Mouse (Mus musculus) heart, embryonic 11.5 days (tissue): ENCODE data around the gene Axl. TPM values are rescaled to one million over a fixed set of nuclear protein-coding genes. Genes with fewer than 3 reads are reported as not detected.
A peak's percentile ranks its signal among the peaks of the same experiment; 100 is the strongest.

Source experiments
- ATAC-seq: fragments of 200-750 bp; cut with Nextera tagmentation; replicated peaks from 2 replicates; pipeline ENCODE4 v1.8.0; 2017; ENCODE audit warnings: moderate library complexity; ENCODE audit not compliant: insufficient number of reproducible peaks, low FRiP score, low TSS enrichment
- H3K27ac ChIP-seq: fragments of 300-500 bp; sonication (generic); 2 replicates; pipeline ENCODE4 v1.5.1; 2014; ENCODE audit warnings: mild to moderate bottlenecking, low read depth, low read length
- H3K27me3 ChIP-seq: fragments of 300-500 bp; sonication (generic); 2 replicates; pipeline ENCODE4 v1.6.1; 2014; ENCODE audit warnings: mild to moderate bottlenecking, low read length, mixed read lengths; ENCODE audit not compliant: control insufficient read depth, insufficient read depth
- H3K36me3 ChIP-seq: fragments of 300-500 bp; sonication (generic); 2 replicates; pipeline ENCODE4 v1.6.1; 2014; ENCODE audit warnings: mild to moderate bottlenecking, low read length, moderate library complexity, mixed read lengths; ENCODE audit not compliant: control insufficient read depth, insufficient read depth
- H3K4me1 ChIP-seq: fragments of 300-500 bp; sonication (generic); 2 replicates; pipeline ENCODE4 v1.6.1; 2014; ENCODE audit warnings: low read length; ENCODE audit not compliant: control insufficient read depth, insufficient read depth
- H3K4me2 ChIP-seq: fragments of 300-500 bp; sonication (generic); 2 replicates; pipeline ENCODE4 v1.6.1; 2014; ENCODE audit warnings: mild to moderate bottlenecking, moderate library complexity
- H3K4me3 ChIP-seq: fragments of 300-500 bp; sonication (generic); 2 replicates; pipeline ENCODE4 v1.5.1; 2014; ENCODE audit warnings: low read depth, low read length
- H3K9ac ChIP-seq: fragments of 300-500 bp; sonication (generic); 2 replicates; pipeline ENCODE4 v1.6.1; 2014; ENCODE audit warnings: mild to moderate bottlenecking, low read depth, low read length, moderate library complexity
- H3K9me3 ChIP-seq: fragments of 300-500 bp; sonication (generic); replicated peaks from 2 replicates; pipeline ENCODE4 v1.6.1; 2016; ENCODE audit warnings: low read length; ENCODE audit not compliant: control insufficient read depth
- WGBS: fragments of 180-500 bp; shearing (Covaris S2); extraction: QIAGEN DNeasy Blood & Tissue Kit; methylation state at CpG from one replicate; pipeline ENCODE4 v1.1.7; 2014; ENCODE audit not compliant: insufficient replicate concordance; 5-methylcytosine and 5-hydroxymethylcytosine counted together
- polyA plus RNA-seq: library from polyadenylated mRNA; unstranded; fragments of >200 nt; fragmentation: Nextera tagmentation; extraction: Ambion mirVana; gene quantifications from 2 replicates; pipeline ENCODE4 v1.2.1, GENCODE M21; 2014

Gene Axl
- polyA plus RNA-seq, 1 experiment from 2014 or later = 54.5 TPM

GRCm38 (mm10) chr7:25754738-25755467 is 33.6 kb downstream of the Axl start, which contains the start of gene Hnrnpul1:
Gene Hnrnpul1 (minus strand): TSS chr7:25754757.
- under 1% methylated on average over 55 of the region's 55 CpGs for WGBS
- Histone ChIP-seq H3K36me3 (peaks cover 9% of the 10 kb centered on the region), H3K9ac (peak within 1 kb of the TSS; percentile 96), H3K4me3 (peak within 1 kb of the TSS; percentile 93), H3K27me3 (no peaks in the 10 kb centered on the region), H3K4me1 (peaks cover 16% of the 10 kb centered on the region), H3K9me3 (no peaks in the 10 kb centered on the region), H3K4me2 (peak within 1 kb of the TSS; percentile 95), H3K27ac (peak within 1 kb of the TSS; percentile 90)
- peak; percentile 94 for ATAC-seq

GRCm38 (mm10) chr7:25754439-25754737 is 34.1 kb downstream of the Axl start:
- Histone ChIP-seq H3K27me3 (no peaks in the 10 kb centered on the region), H3K9me3 (no peaks in the 10 kb centered on the region), H3K4me1 (peaks cover 16% of the 10 kb centered on the region), H3K4me3 (peak overlapping the region; percentile 93), H3K9ac (peak overlapping the region; percentile 96), H3K36me3 (peaks cover 14% of the 10 kb centered on the region), H3K4me2 (peak overlapping the region; percentile 88), H3K27ac (peak overlapping the region; percentile 90)
- WGBS = under 1% methylated on average over 28 of the region's 30 CpGs
- ATAC-seq = no peak

- WGBS = 1% methylated on average over 46 of the region's 46 CpGs
- H3K36me3 ChIP-seq = peaks cover 20% of the 10 kb centered on the region
- peak overlapping the region; percentile 96 for H3K9ac ChIP-seq
- H3K27ac ChIP-seq = peak overlapping the region; percentile 90
- H3K4me1 ChIP-seq = peaks cover 16% of the 10 kb centered on the region
- H3K4me3 ChIP-seq = peak overlapping the region; percentile 93
- no peaks in the 10 kb centered on the region for H3K9me3 ChIP-seq
- ATAC-seq = no peak
- peak overlapping the region; percentile 88 for H3K4me2 ChIP-seq
- no peaks in the 10 kb centered on the region for H3K27me3 ChIP-seq
Observed at GRCm38 (mm10) chr7:25753643-25754438, 34.7 kb downstream of the Axl start.

- Histone ChIP-seq H3K4me3 (peak overlapping the region; percentile 93), H3K9me3 (no peaks in the 10 kb centered on the region), H3K4me2 (peak overlapping the region; percentile 88), H3K9ac (peak overlapping the region; percentile 96), H3K27ac (no peak overlapping the region), H3K36me3 (peaks cover 27% of the 10 kb centered on the region), H3K27me3 (no peaks in the 10 kb centered on the region), H3K4me1 (peaks cover 16% of the 10 kb centered on the region)
- ATAC-seq = no peak
Observed at GRCm38 (mm10) chr7:25753076-25753475, 35.4 kb downstream of the Axl start.

- no peaks in the 10 kb centered on the region for H3K9me3 ChIP-seq
- no peak overlapping the region for H3K4me2 ChIP-seq
- no peak overlapping the region for H3K9ac ChIP-seq
- no peak overlapping the region for H3K4me3 ChIP-seq
- peaks cover 4% of the 10 kb centered on the region for H3K4me1 ChIP-seq
- peaks cover 81% of the 10 kb centered on the region for H3K36me3 ChIP-seq
- 52% methylated on average over 3 of the region's 3 CpGs for WGBS
- H3K27me3 ChIP-seq = no peaks in the 10 kb centered on the region
- no peak overlapping the region for H3K27ac ChIP-seq
- no peak for ATAC-seq
Observed at GRCm38 (mm10) chr7:25746844-25747243, 41.7 kb downstream of the Axl start.

GRCm38 (mm10) chr7:25738277-25738676 is 50.2 kb downstream of the Axl start:
- WGBS = 84% methylated on average over 3 of the region's 3 CpGs
- no peak overlapping the region for H3K27ac ChIP-seq
- ATAC-seq = no peak

GRCm38 (mm10) chr7:25736920-25737319 is 51.6 kb downstream of the Axl start:
- 93% methylated on average over 2 of the region's 2 CpGs for WGBS
- H3K27me3 ChIP-seq = no peaks in the 10 kb centered on the region
- no peaks in the 10 kb centered on the region for H3K9me3 ChIP-seq
- no peak overlapping the region for H3K9ac ChIP-seq
- no peak overlapping the region for H3K4me3 ChIP-seq
- peaks cover 76% of the 10 kb centered on the region for H3K36me3 ChIP-seq
- no peak overlapping the region for H3K27ac ChIP-seq
- ATAC-seq = no peak
- H3K4me2 ChIP-seq = no peak overlapping the region
- no peaks in the 10 kb centered on the region for H3K4me1 ChIP-seq

More at GRCm38 (mm10) chr7:25738277-25738676, 50.2 kb downstream of the Axl start:
- no peaks in the 10 kb centered on the region for H3K9me3 ChIP-seq
- H3K4me1 ChIP-seq = no peaks in the 10 kb centered on the region
- H3K4me3 ChIP-seq = no peak overlapping the region
- no peak overlapping the region for H3K9ac ChIP-seq
- H3K4me2 ChIP-seq = no peak overlapping the region
- no peaks in the 10 kb centered on the region for H3K27me3 ChIP-seq
- peaks cover 74% of the 10 kb centered on the region for H3K36me3 ChIP-seq

- Histone ChIP-seq H3K4me1 (no peaks in the 10 kb centered on the region), H3K27me3 (no peaks in the 10 kb centered on the region), H3K4me2 (no peak overlapping the region), H3K9me3 (no peaks in the 10 kb centered on the region), H3K9ac (no peak overlapping the region), H3K27ac (no peak overlapping the region), H3K4me3 (no peak overlapping the region), H3K36me3 (peaks cover 72% of the 10 kb centered on the region)
- ATAC-seq = no peak
- 24% methylated on average over 4 of the region's 4 CpGs for WGBS
Observed at GRCm38 (mm10) chr7:25734991-25735390, 53.5 kb downstream of the Axl start.
